Mouse (Mus musculus) hindbrain, embryonic 14.5 days (tissue): ENCODE measurements around the gene Dock6. TPM values are rescaled to one million over a fixed set of nuclear protein-coding genes. Genes with fewer than 3 reads are reported as not detected.
"Not testable (repeated sequence)": the region's sequence is repeated elsewhere in the genome, so short reads cannot be mapped to it uniquely, and the experiment has no call there.

ENCODE experiments used
- ATAC-seq: fragments of 200-750 bp; cut with Nextera tagmentation; 2 replicates; pipeline ENCODE4 v1.8.0; 2017; ENCODE audit warnings: moderate number of reproducible peaks, mild to moderate bottlenecking, moderate TSS enrichment, moderate library complexity; ENCODE audit not compliant: low FRiP score
- DNase-seq: peaks from one replicate; pipeline ENCODE4 v3.0.0-alpha.2; 2015; ENCODE audit warnings: low spot score
- H3K27ac ChIP-seq: fragments of 300-500 bp; sonication (generic); 2 replicates; pipeline ENCODE4 v1.5.1; 2014; ENCODE audit warnings: mild to moderate bottlenecking, moderate library complexity
- H3K27me3 ChIP-seq: fragments of 300-500 bp; sonication (generic); 2 replicates; pipeline ENCODE4 v1.6.1; 2014; ENCODE audit warnings: mild to moderate bottlenecking, low read length, mixed read lengths; ENCODE audit not compliant: control insufficient read depth, insufficient read depth
- H3K36me3 ChIP-seq: fragments of 300-500 bp; sonication (generic); replicated peaks from 2 replicates; pipeline ENCODE4 v1.6.1; 2014; ENCODE audit not compliant: control insufficient read depth, insufficient read depth
- H3K4me1 ChIP-seq: fragments of 300-500 bp; sonication (generic); replicated peaks from 2 replicates; pipeline ENCODE4 v1.6.1; 2014; ENCODE audit warnings: antibody characterized with exemption, low read length, mixed read lengths; ENCODE audit not compliant: control insufficient read depth, insufficient read depth
- H3K4me2 ChIP-seq: fragments of 300-500 bp; sonication (generic); replicated peaks from 2 replicates; pipeline ENCODE4 v1.6.1; 2014; ENCODE audit warnings: mild to moderate bottlenecking, moderate library complexity
- H3K4me3 ChIP-seq: fragments of 300-500 bp; sonication (generic); replicated peaks from 2 replicates; pipeline ENCODE4 v1.5.1; 2014; ENCODE audit warnings: mild to moderate bottlenecking, low read length
- H3K9ac ChIP-seq: fragments of 300-500 bp; sonication (generic); 2 replicates; pipeline ENCODE4 v1.6.1; 2014
- H3K9me3 ChIP-seq: fragments of 300-500 bp; sonication (generic); 2 replicates; pipeline ENCODE4 v1.6.1; 2016; ENCODE audit warnings: low read length; ENCODE audit not compliant: control insufficient read depth
- WGBS: fragments of 180-500 bp; shearing (Covaris S2); extraction: QIAGEN DNeasy Blood & Tissue Kit; methylation state at CpG from one replicate; pipeline ENCODE4 v1.1.7; 2014; 5-methylcytosine and 5-hydroxymethylcytosine counted together
- polyA plus RNA-seq: library from polyadenylated mRNA; unstranded; fragments of >200 nt; fragmentation: Nextera tagmentation; extraction: Ambion mirVana; gene quantifications from 2 replicates; pipeline ENCODE4 v1.2.1, GENCODE M21; 2014

Dock6 gene
- polyA plus RNA-seq, 1 experiment from 2014 or later = 18.0 TPM

GRCm38 (mm10) chr9:21865673-21866398 is 13.4 kb upstream of the Dock6 start:
- H3K4me3 ChIP-seq = no peak overlapping the region
- H3K9ac ChIP-seq = no peak overlapping the region
- no peak overlapping the region for H3K4me2 ChIP-seq
- H3K27me3 ChIP-seq = no peaks in the 10 kb centered on the region
- peak overlapping the region; percentile 57 for H3K27ac ChIP-seq
- H3K4me1 ChIP-seq = 0 out of 2 replicates have a peak, but pooled peaks cover under 1% of the 10 kb centered on the region
- 78% methylated on average over 5 of the region's 5 CpGs for WGBS
- H3K36me3 ChIP-seq = no peaks in the 10 kb centered on the region
- DNase-seq (no peak), ATAC-seq (no peak)
- peaks cover 5% of the 10 kb centered on the region for H3K9me3 ChIP-seq

- Histone ChIP-seq H3K4me3 (no peak overlapping the region), H3K27me3 (no peaks in the 10 kb centered on the region), H3K4me1 (no peaks in the 10 kb centered on the region), H3K36me3 (no peaks in the 10 kb centered on the region), H3K9ac (no peak overlapping the region), H3K4me2 (no peak overlapping the region), H3K27ac (no peak overlapping the region), H3K9me3 (peaks cover 5% of the 10 kb centered on the region)
- ATAC-seq = no peak
- 48% methylated on average over 1 of the region's 1 CpGs for WGBS
- DNase-seq = no peak
Observed at GRCm38 (mm10) chr9:21862181-21862580, 9.7 kb upstream of the Dock6 start.

- H3K4me3 ChIP-seq, H3K27me3 ChIP-seq, H3K27ac ChIP-seq, H3K4me2 ChIP-seq, H3K9me3 ChIP-seq, H3K9ac ChIP-seq, DNase-seq, H3K36me3 ChIP-seq, H3K4me1 ChIP-seq, ATAC-seq: not testable (repeated sequence)
- 63% methylated on average over 6 of the region's 6 CpGs for WGBS
Observed at GRCm38 (mm10) chr9:21860349-21860748, 7.9 kb upstream of the Dock6 start.

GRCm38 (mm10) chr9:21859606-21860005 is 7.2 kb upstream of the Dock6 start:
- DNase-seq (no peak), ATAC-seq (no peak)
- Histone ChIP-seq H3K27me3 (no peaks in the 10 kb centered on the region), H3K4me2 (no peak overlapping the region), H3K36me3 (no peaks in the 10 kb centered on the region), H3K4me3 (no peak overlapping the region), H3K9me3 (peaks cover 5% of the 10 kb centered on the region), H3K27ac (no peak overlapping the region), H3K4me1 (no peaks in the 10 kb centered on the region), H3K9ac (no peak overlapping the region)
- WGBS = 92% methylated on average over 3 of the region's 3 CpGs

GRCm38 (mm10) chr9:21858084-21858483 is 5.6 kb upstream of the Dock6 start:
- WGBS = 75% methylated on average over 6 of the region's 6 CpGs

GRCm38 (mm10) chr9:21857501-21857900 is 5.1 kb upstream of the Dock6 start:
- H3K27ac ChIP-seq = no peak overlapping the region
- ATAC-seq (no peak), DNase-seq (no peak)
- H3K27me3 ChIP-seq = no peaks in the 10 kb centered on the region
- peaks cover 5% of the 10 kb centered on the region for H3K9me3 ChIP-seq
- H3K9ac ChIP-seq = no peak overlapping the region
- H3K4me2 ChIP-seq = no peak overlapping the region
- H3K36me3 ChIP-seq = no peaks in the 10 kb centered on the region
- no peaks in the 10 kb centered on the region for H3K4me1 ChIP-seq
- H3K4me3 ChIP-seq = no peak overlapping the region
- 74% methylated on average over 2 of the region's 2 CpGs for WGBS

More at GRCm38 (mm10) chr9:21858084-21858483, 5.6 kb upstream of the Dock6 start:
- no peaks in the 10 kb centered on the region for H3K27me3 ChIP-seq
- no peak overlapping the region for H3K9ac ChIP-seq
- no peak overlapping the region for H3K27ac ChIP-seq
- no peak overlapping the region for H3K4me3 ChIP-seq
- no peaks in the 10 kb centered on the region for H3K36me3 ChIP-seq
- peaks cover 5% of the 10 kb centered on the region for H3K9me3 ChIP-seq
- DNase-seq (no peak), ATAC-seq (no peak)
- no peak overlapping the region for H3K4me2 ChIP-seq
- no peaks in the 10 kb centered on the region for H3K4me1 ChIP-seq

- H3K4me3 ChIP-seq = no peak overlapping the region
- H3K4me1 ChIP-seq = no peaks in the 10 kb centered on the region
- DNase-seq = no peak
- H3K36me3 ChIP-seq = no peaks in the 10 kb centered on the region
- no peak overlapping the region for H3K27ac ChIP-seq
- H3K4me2 ChIP-seq = no peak overlapping the region
- no peak overlapping the region for H3K9ac ChIP-seq
- no peaks in the 10 kb centered on the region for H3K27me3 ChIP-seq
- no peak for ATAC-seq
- whole genome bisulfite sequencing = 92% methylated on average over 6 of the region's 6 CpGs
- H3K9me3 ChIP-seq = no peaks in the 10 kb centered on the region
Observed at GRCm38 (mm10) chr9:21854894-21855293, 2.5 kb upstream of the Dock6 start.

GRCm38 (mm10) chr9:21853961-21854360 is 1.5 kb upstream of the Dock6 start:
- H3K4me1 ChIP-seq = no peaks in the 10 kb centered on the region
- H3K36me3 ChIP-seq = no peaks in the 10 kb centered on the region
- no peak overlapping the region for H3K27ac ChIP-seq
- H3K9ac ChIP-seq = no peak overlapping the region
- WGBS = 87% methylated on average over 5 of the region's 5 CpGs
- no peak overlapping the region for H3K4me3 ChIP-seq
- ATAC-seq = no peak
- H3K4me2 ChIP-seq = no peak overlapping the region
- no peaks in the 10 kb centered on the region for H3K27me3 ChIP-seq
- no peaks in the 10 kb centered on the region for H3K9me3 ChIP-seq
- DNase-seq = no peak

- Histone ChIP-seq H3K36me3 (no peaks in the 10 kb centered on the region), H3K9ac (no peak overlapping the region), H3K27me3 (no peaks in the 10 kb centered on the region), H3K27ac (no peak overlapping the region), H3K4me3 (no peak overlapping the region), H3K9me3 (no peaks in the 10 kb centered on the region), H3K4me2 (peak overlapping the region; percentile 59; the same call in 1 of the 2 replicates), H3K4me1 (no peaks in the 10 kb centered on the region)
- ATAC-seq (no peak), DNase-seq (no peak)
- 63% methylated on average over 3 of the region's 3 CpGs for WGBS
Observed at GRCm38 (mm10) chr9:21851084-21851483, 1.4 kb downstream of the Dock6 start.
